Mouse (Mus musculus): Measurements from ENCODE around the gene Gm5155.
"Not testable (repeated sequence)": the region's sequence is repeated elsewhere in the genome, so short reads cannot be mapped to it uniquely, and the experiment has no call there.

The Gm5155 gene

GRCm38 (mm10) chr7:17871467-17871866 is at the start of gene Gm5155:
Gene Gm5155, plus strand, starts transcription at chr7:17871767.
- DNase-seq = no peak

GRCm38 (mm10) chr7:17870776-17871175 is 791 bp upstream of the Gm5155 start:
- no peak for DNase-seq

GRCm38 (mm10) chr7:17895341-17895740 is 23.8 kb downstream of the Gm5155 start:
- not testable (repeated sequence) for DNase-seq

DNA sequence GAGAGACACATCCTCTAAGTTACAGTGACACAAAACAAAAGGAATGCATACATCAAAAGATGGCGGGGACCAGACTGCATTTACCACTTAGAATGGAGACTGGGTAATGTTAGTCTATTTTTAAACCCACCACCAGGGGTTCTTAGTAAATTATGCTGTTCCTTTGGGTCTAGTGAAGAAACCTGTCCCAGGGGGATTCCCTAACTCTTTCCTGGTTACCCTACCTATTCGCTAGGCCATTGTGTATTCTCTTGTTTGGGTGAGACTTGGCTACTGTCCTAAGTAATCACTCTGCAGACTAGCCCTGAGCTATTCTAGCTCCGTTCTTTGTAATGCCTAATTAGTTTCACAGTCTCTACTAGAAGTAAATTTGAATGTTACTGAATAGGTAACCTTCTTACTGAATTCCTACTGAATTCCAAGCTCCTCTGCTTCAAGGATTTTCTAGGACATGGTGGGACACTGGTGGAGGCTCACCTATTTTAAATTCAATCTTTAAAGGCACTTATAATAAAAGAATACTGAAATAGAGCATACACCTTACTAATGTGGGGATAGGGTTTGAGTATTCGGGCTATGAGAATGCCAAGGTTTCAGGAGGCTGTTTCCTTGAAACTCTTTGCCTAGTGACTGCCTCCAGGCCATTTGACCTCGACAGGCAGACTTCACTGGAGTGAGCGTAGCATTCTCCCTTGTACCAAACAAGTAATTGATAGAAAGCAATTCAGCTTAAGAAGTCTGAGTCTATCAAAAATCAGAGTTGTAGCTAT is 31.8 kb downstream of the Gm5155 start:
- DNase-seq = no peak
